In the genomic region with DNA sequence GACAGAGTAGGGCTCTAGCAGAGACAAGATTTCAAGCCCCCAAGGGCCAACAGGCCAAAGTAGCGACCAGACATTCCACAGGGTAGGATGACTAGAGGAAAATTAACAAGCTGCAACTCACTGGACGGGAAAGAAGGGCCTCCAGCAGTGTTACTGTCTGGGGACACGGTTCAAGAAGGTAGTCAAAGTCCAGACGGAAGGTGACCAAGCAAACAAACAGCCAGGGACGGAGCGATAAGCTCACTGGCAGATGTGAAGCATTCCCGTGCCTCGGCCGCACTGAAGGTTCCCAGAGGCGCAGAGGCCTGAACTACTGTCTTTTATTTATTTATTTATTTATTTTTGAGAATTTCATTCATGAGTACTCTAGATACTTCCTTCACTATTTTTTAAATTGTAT, we compare ENCODE assay signal across 19 mouse cellular contexts. TPM values are rescaled to one million over a fixed set of nuclear protein-coding genes. Genes with fewer than 3 reads are reported as not detected.
A peak's percentile ranks its signal among the peaks of the same experiment; 100 is the strongest.
DNase-seq lines count a peak whose midpoint lies in the region; ATAC-seq and TF ChIP-seq lines count a peak whose summit lies in the region.
"Had no signal": no experiment of that assay in that cellular context is flagged by ENCODE, and none has a peak within 500 bp of the region (broad histone marks: within the 10 kb centered on the region; RNA-seq: fewer than 3 reads in every experiment).

No protein-coding gene starts in this region.

- no peak for TF ChIP-seq CTCF in liver, adult 2 months (IDR thresholded peaks at IDR 0.05; ENCODE audit: low read depth, low read length)

- H3K27ac ChIP-seq in heart, embryonic 12.5 days (ENCODE audit: poor library complexity, severe bottlenecking) = peak overlapping the region; percentile 36; the same call in 1 of the 2 replicates
- H3K27ac ChIP-seq in liver, adult 2 months (replicated peaks; ENCODE audit: insufficient read depth, low read depth, low read length) = peak overlapping the region; percentile 96
- peak overlapping the region; percentile 58; the same call in 1 of the 2 replicates for H3K27ac ChIP-seq in stomach, embryonic 16.5 days (ENCODE audit: low read length)
- H3K27ac ChIP-seq in neural tube, embryonic 15.5 days (replicated peaks) = no peak overlapping the region
- no peak overlapping the region for H3K27ac ChIP-seq in forebrain, embryonic 12.5 days
- H3K27ac ChIP-seq: hindbrain, embryonic 12.5 days; midbrain, embryonic 15.5 days; neural tube, embryonic 13.5 days had no signal

- no peak overlapping the region for H3K9ac ChIP-seq in heart, embryonic 12.5 days
- H3K9ac ChIP-seq in liver, adult 2 months (ENCODE audit: low read depth, low read length) = peak overlapping the region; percentile 63; the same call in 1 of the 2 replicates
- H3K9ac ChIP-seq in stomach, embryonic 16.5 days (ENCODE audit: low read length) = no peak overlapping the region
- no peak overlapping the region for H3K9ac ChIP-seq in neural tube, embryonic 15.5 days (replicated peaks)
- H3K9ac ChIP-seq in forebrain, embryonic 12.5 days = no peak overlapping the region
- H3K9ac ChIP-seq: hindbrain, embryonic 12.5 days; midbrain, embryonic 15.5 days; neural tube, embryonic 13.5 days had no signal

- no peak for TF ChIP-seq POLR2A in liver, adult 2 months (IDR thresholded peaks at IDR 0.05; ENCODE audit: extremely low read depth, insufficient read depth, low read length)

- H3K36me3 ChIP-seq in heart, embryonic 12.5 days = no peaks in the 10 kb centered on the region
- H3K36me3 ChIP-seq in liver, adult 2 months (ENCODE audit: control insufficient read depth, insufficient read depth, low read length) = no peaks in the 10 kb centered on the region
- H3K36me3 ChIP-seq in stomach, embryonic 16.5 days (ENCODE audit: control insufficient read depth, insufficient read depth, low read length) = no peaks in the 10 kb centered on the region
- no peaks in the 10 kb centered on the region for H3K36me3 ChIP-seq in neural tube, embryonic 15.5 days
- H3K36me3 ChIP-seq in forebrain, embryonic 12.5 days (replicated peaks) = no peaks in the 10 kb centered on the region
- H3K36me3 ChIP-seq: G1E; hindbrain, embryonic 12.5 days; midbrain, embryonic 15.5 days; neural tube, embryonic 13.5 days had no signal

- intact Hi-C loops in heart, postnatal 25 days (cut with DNase I) = no loop called here

- no peaks in the 10 kb centered on the region for H3K27me3 ChIP-seq in heart, embryonic 12.5 days (replicated peaks)
- no peaks in the 10 kb centered on the region for H3K27me3 ChIP-seq in liver, adult 2 months (ENCODE audit: control insufficient read depth, insufficient read depth, low read length)
- H3K27me3 ChIP-seq in stomach, embryonic 16.5 days (ENCODE audit: control insufficient read depth, insufficient read depth, low read length) = no peaks in the 10 kb centered on the region
- no peaks in the 10 kb centered on the region for H3K27me3 ChIP-seq in neural tube, embryonic 15.5 days (replicated peaks)
- H3K27me3 ChIP-seq in forebrain, embryonic 12.5 days = no peaks in the 10 kb centered on the region
- H3K27me3 ChIP-seq: hindbrain, embryonic 12.5 days; midbrain, embryonic 15.5 days; neural tube, embryonic 13.5 days had no signal

- ATAC-seq in heart, embryonic 12.5 days (ENCODE audit: insufficient number of reproducible peaks, low FRiP score) = peak; percentile 72; the same call in 1 of the 2 replicates
- peak; percentile 37; the same call in 1 of the 2 replicates for ATAC-seq in stomach, embryonic 16.5 days (ENCODE audit: insufficient read depth, low FRiP score)
- ATAC-seq in neural tube, embryonic 15.5 days (ENCODE audit: low FRiP score) = no peak
- ATAC-seq in forebrain, embryonic 12.5 days (ENCODE audit: low FRiP score) = no peak
- ATAC-seq: midbrain, embryonic 15.5 days had no signal

- DNase-seq in heart, postnatal 25 days (ENCODE audit: low spot score) = no peak
- DNase-seq in kidney, adult 8-10 months = peak; percentile 82 to 84
- peak; percentile 95 for DNase-seq in liver, adult 2 months (ENCODE audit: extremely low read depth, low read depth, low spot score)
- DNase-seq in adrenal gland, postnatal 14 days = no peak
- DNase-seq: adrenal gland, postnatal 25 days; B cell, adult 2 months; cerebellum, postnatal 14 days; retina, postnatal 1 day; spleen, adult 18-20 months had no signal

- H3K79me2 ChIP-seq in liver, adult 2 months (ENCODE audit: control insufficient read depth, insufficient read depth, low read length) = no peaks in the 10 kb centered on the region

- H3K4me2 ChIP-seq in heart, embryonic 12.5 days = no peak overlapping the region
- no peak overlapping the region for H3K4me2 ChIP-seq in stomach, embryonic 16.5 days (ENCODE audit: low read depth, low read length)
- H3K4me2 ChIP-seq in neural tube, embryonic 15.5 days = no peak overlapping the region
- no peak overlapping the region for H3K4me2 ChIP-seq in forebrain, embryonic 12.5 days
- H3K4me2 ChIP-seq: hindbrain, embryonic 12.5 days; midbrain, embryonic 15.5 days; neural tube, embryonic 13.5 days had no signal

- peaks cover 36% of the 10 kb centered on the region for H3K4me1 ChIP-seq in heart, embryonic 12.5 days (replicated peaks)
- H3K4me1 ChIP-seq in liver, adult 2 months (ENCODE audit: control insufficient read depth, insufficient read depth, low read length) = peaks cover 33% of the 10 kb centered on the region
- H3K4me1 ChIP-seq in stomach, embryonic 16.5 days (ENCODE audit: control insufficient read depth, insufficient read depth, low read length) = peaks cover 18% of the 10 kb centered on the region; the same call in 1 of the 2 replicates
- peaks cover 12% of the 10 kb centered on the region for H3K4me1 ChIP-seq in neural tube, embryonic 15.5 days
- peaks cover 6% of the 10 kb centered on the region for H3K4me1 ChIP-seq in forebrain, embryonic 12.5 days

- no peaks in the 10 kb centered on the region for H3K9me3 ChIP-seq in heart, embryonic 12.5 days (replicated peaks)
- H3K9me3 ChIP-seq in stomach, embryonic 16.5 days (replicated peaks; ENCODE audit: control insufficient read depth, low read length) = no peaks in the 10 kb centered on the region
- no peaks in the 10 kb centered on the region for H3K9me3 ChIP-seq in neural tube, embryonic 15.5 days (replicated peaks)
- H3K9me3 ChIP-seq in forebrain, embryonic 12.5 days = no peaks in the 10 kb centered on the region
- H3K9me3 ChIP-seq: G1E; hindbrain, embryonic 12.5 days; midbrain, embryonic 15.5 days; neural tube, embryonic 13.5 days had no signal

- WGBS in heart, embryonic 12.5 days = 60% methylated on average over 10 of the region's 10 CpGs
- 38% methylated on average over 10 of the region's 10 CpGs for WGBS in liver, adult 2 months
- WGBS in stomach, embryonic 16.5 days = 71% methylated on average over 10 of the region's 10 CpGs
- 88% methylated on average over 10 of the region's 10 CpGs for WGBS in neural tube, embryonic 15.5 days
- 91% methylated on average over 10 of the region's 10 CpGs for WGBS in forebrain, embryonic 12.5 days

- no peak overlapping the region for H3K4me3 ChIP-seq in heart, embryonic 12.5 days
- H3K4me3 ChIP-seq in liver, adult 2 months (ENCODE audit: insufficient read depth, low read depth, low read length) = no peak overlapping the region
- H3K4me3 ChIP-seq in stomach, embryonic 16.5 days (replicated peaks; ENCODE audit: low read length) = no peak overlapping the region
- H3K4me3 ChIP-seq in neural tube, embryonic 15.5 days (replicated peaks) = no peak overlapping the region
- no peak overlapping the region for H3K4me3 ChIP-seq in forebrain, embryonic 12.5 days (replicated peaks)
- H3K4me3 ChIP-seq: hindbrain, embryonic 12.5 days; midbrain, embryonic 15.5 days; neural tube, embryonic 13.5 days had no signal

RNA-seq across cellular contexts. Expression of gene Fth1, which starts 3.3 kb away (rescaled TPM):
- 2,254 and 2,412 TPM in 2 replicates for polyA plus RNA-seq in heart, embryonic 12.5 days (2016; fragmentation: Nextera tagmentation; extraction: Ambion mirVana)
- total RNA-seq in heart, postnatal 25 days (2021) = 1,000 to 10,000 TPM; 2,502 to 2,556 TPM
- total RNA-seq in liver, adult 2 months (2014; rRNA removed) = 1,154 and 1,241 TPM in 2 replicates
- 7,340 and 8,771 TPM in 2 replicates for polyA plus RNA-seq in liver, adult 2 months (2012; rRNA removed)
- polyA plus RNA-seq in stomach, embryonic 16.5 days (2015; fragmentation: Nextera tagmentation; extraction: Ambion mirVana) = 1,902 and 2,108 TPM in 2 replicates
- total RNA-seq in adrenal gland, postnatal 14 days (2021) = 2,322 and 2,352 TPM in 2 replicates
- 1,798 and 1,858 TPM in 2 replicates for polyA plus RNA-seq in neural tube, embryonic 15.5 days (2015; fragmentation: Nextera tagmentation; extraction: Ambion mirVana)
- polyA plus RNA-seq in forebrain, embryonic 12.5 days (2016; fragmentation: Nextera tagmentation; extraction: Ambion mirVana) = 1,239 and 1,358 TPM in 2 replicates

RNA-seq across cellular contexts. Expression of gene Best1, which starts 24.3 kb away (rescaled TPM):
- 0.32 and 0.34 TPM in 2 replicates for polyA plus RNA-seq in heart, embryonic 12.5 days (2016; fragmentation: Nextera tagmentation; extraction: Ambion mirVana)
- total RNA-seq in heart, postnatal 25 days (2021) = under 1 TPM in 1 of 2 experiments, not detected in 1; 0.10 TPM
- total RNA-seq in liver, adult 2 months (2014; rRNA removed) = not detected in 2 replicates
- 0.05 TPM in 1 of 2 replicates, not detected in the other for polyA plus RNA-seq in liver, adult 2 months (2012; rRNA removed)
- 0.61 and 0.64 TPM in 2 replicates for polyA plus RNA-seq in stomach, embryonic 16.5 days (2015; fragmentation: Nextera tagmentation; extraction: Ambion mirVana)
- total RNA-seq in adrenal gland, postnatal 14 days (2021) = 0.19 TPM in 1 of 2 replicates, not detected in the other
- 2.1 and 2.3 TPM in 2 replicates for polyA plus RNA-seq in neural tube, embryonic 15.5 days (2015; fragmentation: Nextera tagmentation; extraction: Ambion mirVana)
- 1.1 and 1.4 TPM in 2 replicates for polyA plus RNA-seq in forebrain, embryonic 12.5 days (2016; fragmentation: Nextera tagmentation; extraction: Ambion mirVana)
- total RNA-seq: granulocyte monocyte progenitor cell, adult 5-6 weeks had no signal
- polyA plus RNA-seq: erythroblast, embryonic 14.5 days had no signal

RNA-seq across cellular contexts. Expression of gene Rab3il1, which starts 24.4 kb away (rescaled TPM):
- polyA plus RNA-seq in heart, embryonic 12.5 days (2016; fragmentation: Nextera tagmentation; extraction: Ambion mirVana) = 38.0 and 39.7 TPM in 2 replicates
- total RNA-seq in heart, postnatal 25 days (2021) = 1 to 10 TPM; 8.9 to 9.3 TPM
- total RNA-seq in liver, adult 2 months (2014; rRNA removed) = 3.1 and 4.0 TPM in 2 replicates
- polyA plus RNA-seq in liver, adult 2 months (2012; rRNA removed) = 3.1 and 3.8 TPM in 2 replicates
- polyA plus RNA-seq in stomach, embryonic 16.5 days (2015; fragmentation: Nextera tagmentation; extraction: Ambion mirVana) = 33.7 and 38.1 TPM in 2 replicates
- 9.7 and 10.1 TPM in 2 replicates for total RNA-seq in adrenal gland, postnatal 14 days (2021)
- 21.4 and 22.5 TPM in 2 replicates for polyA plus RNA-seq in neural tube, embryonic 15.5 days (2015; fragmentation: Nextera tagmentation; extraction: Ambion mirVana)
- polyA plus RNA-seq in forebrain, embryonic 12.5 days (2016; fragmentation: Nextera tagmentation; extraction: Ambion mirVana) = 19.0 and 22.7 TPM in 2 replicates

Comparison
In these comparisons a context has a peak if more than half of its experiments do, and no peak if none do; other contexts are left out.
1. ATAC-seq: peak in heart, embryonic 12.5 days (single experiment) and stomach, embryonic 16.5 days (single experiment); none in neural tube, embryonic 15.5 days (single experiment) and forebrain, embryonic 12.5 days (single experiment).
2. H3K27ac ChIP-seq: peak in heart, embryonic 12.5 days (single experiment), liver, adult 2 months (single experiment) and stomach, embryonic 16.5 days (single experiment); none in neural tube, embryonic 15.5 days (single experiment) and forebrain, embryonic 12.5 days (single experiment).
3. DNase-seq: peak in kidney, adult 8-10 months (2 of 2) and liver, adult 2 months (single experiment); none in heart, postnatal 25 days (single experiment) and adrenal gland, postnatal 14 days (single experiment).